Mouse (Mus musculus): ENCODE measurements around the gene Mcub. TPM values are rescaled to one million over a fixed set of nuclear protein-coding genes. Genes with fewer than 3 reads are reported as not detected.

Mcub gene
- polyA plus RNA-seq, 2 experiments: 7.4 to 16.4 TPM

DNA sequence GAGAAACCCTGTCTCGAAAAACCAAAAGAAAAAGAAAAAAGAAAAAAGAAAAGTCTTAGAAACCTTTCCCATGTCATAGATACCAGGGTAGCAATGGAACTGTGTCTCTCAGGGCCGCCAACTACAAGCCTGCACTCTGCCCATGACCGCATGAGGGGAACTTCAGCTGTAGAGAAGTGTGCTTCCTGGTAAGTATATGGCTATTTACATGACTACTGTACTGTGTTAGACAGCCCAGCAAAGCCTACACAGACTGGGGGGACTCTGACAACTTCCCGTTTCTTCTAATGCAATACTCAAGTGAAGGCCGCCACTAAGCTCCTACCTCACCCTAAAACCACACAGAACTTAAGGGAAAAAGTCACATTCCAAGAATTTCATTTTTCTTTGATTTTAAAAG, 14.8 kb upstream of the Mcub start:
- Histone ChIP-seq H3K9me3 (ENCODE audit: control insufficient read depth, low read length) (no peaks in the 10 kb centered on the region), H3K27me3 (ENCODE audit: control insufficient read depth, insufficient read depth, low read length) (no peaks in the 10 kb centered on the region), H3K36me3 (replicated peaks; ENCODE audit: control insufficient read depth, insufficient read depth, low read depth) (peaks cover 23% of the 10 kb centered on the region), H3K27ac (no peak overlapping the region), H3K4me2 (ENCODE audit: low read depth) (no peak overlapping the region), H3K9ac (replicated peaks) (no peak overlapping the region), H3K4me1 (replicated peaks; ENCODE audit: control insufficient read depth in 2 of 2, insufficient read depth in 2 of 2, low read length in 1 of 2) (no peaks in the 10 kb centered on the region), H3K4me3 (ENCODE audit: insufficient read depth in 1 of 2, low read depth in 2 of 2, low read length in 2 of 2) (no peak overlapping the region)
- TF ChIP-seq CTCF (IDR thresholded peaks at IDR 0.05; ENCODE audit: low read depth) (no peak), EP300 (IDR thresholded peaks at IDR 0.05; ENCODE audit: low read depth) (no peak)
- DNase-seq (ENCODE audit: low read depth in 3 of 3, low spot score in 3 of 3): no peak
- no peak for ATAC-seq (ENCODE audit: insufficient read depth)
- WGBS (ENCODE audit: insufficient replicate concordance): 79% methylated on average over 5 of the region's 5 CpGs

DNA sequence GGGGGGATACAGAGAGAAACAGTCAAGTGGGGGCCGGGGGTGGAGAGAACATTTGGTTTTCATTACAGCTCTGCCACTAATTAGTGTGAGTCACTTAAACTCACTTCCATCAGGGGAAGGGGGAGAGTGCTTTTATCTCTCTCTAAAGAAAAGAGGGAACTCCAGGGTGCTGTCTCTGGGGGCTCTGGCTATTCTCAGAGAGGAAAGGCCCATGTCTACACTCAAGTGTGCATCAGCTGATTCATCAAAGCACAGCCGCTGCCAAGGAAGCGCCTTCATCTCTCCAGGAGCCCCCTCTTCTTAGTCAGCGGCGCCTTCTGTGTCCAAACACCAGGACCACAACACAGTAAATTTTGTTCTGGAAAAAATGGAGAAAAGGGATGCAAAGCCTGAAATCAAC, 12.3 kb upstream of the Mcub start:
- no peak for TF ChIP-seq EP300 (IDR thresholded peaks at IDR 0.05; ENCODE audit: low read depth)
- no peak for TF ChIP-seq CTCF (IDR thresholded peaks at IDR 0.05; ENCODE audit: low read depth)
- WGBS (ENCODE audit: insufficient replicate concordance): 81% methylated on average over 5 of the region's 5 CpGs
- no peak overlapping the region for H3K9ac ChIP-seq (replicated peaks)
- H3K36me3 ChIP-seq (replicated peaks; ENCODE audit: control insufficient read depth, insufficient read depth, low read depth): peaks cover 10% of the 10 kb centered on the region
- no peak overlapping the region for H3K27ac ChIP-seq
- no peaks in the 10 kb centered on the region for H3K27me3 ChIP-seq (ENCODE audit: control insufficient read depth, insufficient read depth, low read length)
- H3K9me3 ChIP-seq (ENCODE audit: control insufficient read depth, low read length): no peaks in the 10 kb centered on the region
- no peak overlapping the region for H3K4me3 ChIP-seq (ENCODE audit: insufficient read depth in 1 of 2, low read depth in 2 of 2, low read length in 2 of 2)
- no peaks in the 10 kb centered on the region for H3K4me1 ChIP-seq (replicated peaks; ENCODE audit: control insufficient read depth in 2 of 2, insufficient read depth in 2 of 2, low read length in 1 of 2)
- H3K4me2 ChIP-seq (ENCODE audit: low read depth): no peak overlapping the region
- DNase-seq (ENCODE audit: low read depth in 3 of 3, low spot score in 3 of 3): no peak
- no peak for ATAC-seq (ENCODE audit: insufficient read depth)

DNA sequence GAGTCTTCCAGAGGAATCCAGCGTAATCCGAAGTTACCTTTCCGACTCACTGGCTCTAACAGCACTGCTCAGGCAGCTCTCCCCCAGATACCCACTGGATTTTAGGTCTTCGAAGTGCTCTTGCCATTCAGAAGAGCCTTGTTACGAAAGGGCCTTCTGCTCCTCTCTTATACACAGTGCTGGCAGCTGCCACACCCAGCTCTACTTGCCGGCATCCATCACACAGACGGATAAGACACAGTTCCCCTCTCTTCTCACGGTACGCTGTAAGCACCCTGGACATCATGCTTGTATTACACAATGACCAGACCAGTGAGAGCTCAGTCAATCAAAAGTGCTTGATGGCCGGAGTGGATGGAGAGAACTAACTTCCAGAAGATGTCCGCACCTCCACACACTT, 11.8 kb upstream of the Mcub start:
- TF ChIP-seq EP300 (IDR thresholded peaks at IDR 0.05; ENCODE audit: low read depth) (no peak), CTCF (IDR thresholded peaks at IDR 0.05; ENCODE audit: low read depth) (no peak)
- DNase-seq (ENCODE audit: low read depth in 3 of 3, low spot score in 3 of 3) (no peak), ATAC-seq (ENCODE audit: insufficient read depth) (no peak)
- H3K27me3 ChIP-seq (ENCODE audit: control insufficient read depth, insufficient read depth, low read length): no peaks in the 10 kb centered on the region
- no peak overlapping the region for H3K4me2 ChIP-seq (ENCODE audit: low read depth)
- H3K36me3 ChIP-seq (replicated peaks; ENCODE audit: control insufficient read depth, insufficient read depth, low read depth): peaks cover 7% of the 10 kb centered on the region
- no peak overlapping the region for H3K4me3 ChIP-seq (ENCODE audit: insufficient read depth in 1 of 2, low read depth in 2 of 2, low read length in 2 of 2)
- 76% methylated on average over 11 of the region's 11 CpGs for WGBS (ENCODE audit: insufficient replicate concordance)
- no peaks in the 10 kb centered on the region for H3K9me3 ChIP-seq (ENCODE audit: control insufficient read depth, low read length)
- H3K9ac ChIP-seq (replicated peaks): no peak overlapping the region
- H3K4me1 ChIP-seq (replicated peaks; ENCODE audit: control insufficient read depth in 2 of 2, insufficient read depth in 2 of 2, low read length in 1 of 2): no peaks in the 10 kb centered on the region
- H3K27ac ChIP-seq: no peak overlapping the region

DNA sequence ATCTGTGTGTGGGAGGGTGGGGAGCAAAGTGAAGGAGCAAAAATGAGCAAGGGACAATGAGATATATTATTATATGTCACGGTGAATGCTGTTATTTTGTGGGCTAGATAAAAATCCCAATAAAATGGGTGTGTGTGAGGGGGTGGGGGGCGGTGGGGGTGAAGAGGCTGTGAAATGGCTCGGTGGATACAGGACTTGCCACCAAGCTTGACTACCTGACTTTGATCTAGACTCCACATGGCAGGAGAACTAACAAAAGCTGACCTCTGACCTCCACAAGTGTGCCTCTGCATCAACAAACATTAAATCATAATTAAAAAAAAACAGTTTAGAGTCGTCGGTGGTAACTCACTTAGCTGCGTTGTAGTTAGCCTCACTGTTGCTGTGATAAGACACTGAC, 9.5 kb upstream of the Mcub start:
- H3K4me2 ChIP-seq (ENCODE audit: low read depth): no peak overlapping the region
- H3K27me3 ChIP-seq (ENCODE audit: control insufficient read depth, insufficient read depth, low read length): no peaks in the 10 kb centered on the region
- H3K9me3 ChIP-seq (ENCODE audit: control insufficient read depth, low read length): no peaks in the 10 kb centered on the region
- peaks cover 7% of the 10 kb centered on the region for H3K36me3 ChIP-seq (replicated peaks; ENCODE audit: control insufficient read depth, insufficient read depth, low read depth)
- no peak for TF ChIP-seq EP300 (IDR thresholded peaks at IDR 0.05; ENCODE audit: low read depth)
- no peak for TF ChIP-seq CTCF (IDR thresholded peaks at IDR 0.05; ENCODE audit: low read depth)
- no peak for DNase-seq (ENCODE audit: low read depth in 3 of 3, low spot score in 3 of 3)
- H3K4me1 ChIP-seq (replicated peaks; ENCODE audit: control insufficient read depth in 2 of 2, insufficient read depth in 2 of 2, low read length in 1 of 2): no peaks in the 10 kb centered on the region
- H3K9ac ChIP-seq (replicated peaks): no peak overlapping the region
- ATAC-seq (ENCODE audit: insufficient read depth): no peak
- H3K4me3 ChIP-seq (ENCODE audit: insufficient read depth in 1 of 2, low read depth in 2 of 2, low read length in 2 of 2): no peak overlapping the region
- WGBS (ENCODE audit: insufficient replicate concordance): 37% methylated on average over 6 of the region's 6 CpGs
- H3K27ac ChIP-seq: no peak overlapping the region

DNA sequence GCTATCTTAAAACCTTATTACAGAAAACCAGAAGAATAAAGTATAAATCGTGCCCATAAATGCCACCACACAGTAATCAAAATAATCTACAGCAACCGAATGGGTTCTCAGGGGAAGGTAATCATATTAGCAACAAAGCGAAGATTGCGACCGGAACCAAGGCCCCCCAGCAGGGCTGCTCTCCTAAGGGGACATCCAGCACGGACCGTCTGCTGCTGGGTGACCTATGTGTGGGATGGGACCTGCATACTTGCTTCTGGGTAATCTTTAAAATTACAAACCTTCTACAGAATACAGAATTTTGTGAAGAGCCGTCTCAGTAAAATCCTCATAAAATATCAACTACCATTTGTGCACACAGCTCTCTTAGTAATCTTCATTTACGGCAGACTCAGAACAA, 8.7 kb upstream of the Mcub start:
- TF ChIP-seq EP300 (IDR thresholded peaks at IDR 0.05; ENCODE audit: low read depth) (no peak), CTCF (IDR thresholded peaks at IDR 0.05; ENCODE audit: low read depth) (no peak)
- H3K4me2 ChIP-seq (ENCODE audit: low read depth): no peak overlapping the region
- H3K9me3 ChIP-seq (ENCODE audit: control insufficient read depth, low read length): no peaks in the 10 kb centered on the region
- no peaks in the 10 kb centered on the region for H3K4me1 ChIP-seq (replicated peaks; ENCODE audit: control insufficient read depth in 2 of 2, insufficient read depth in 2 of 2, low read length in 1 of 2)
- peaks cover 3% of the 10 kb centered on the region for H3K36me3 ChIP-seq (replicated peaks; ENCODE audit: control insufficient read depth, insufficient read depth, low read depth)
- H3K9ac ChIP-seq (replicated peaks): no peak overlapping the region
- 77% methylated on average over 9 of the region's 9 CpGs for WGBS (ENCODE audit: insufficient replicate concordance)
- no peak overlapping the region for H3K27ac ChIP-seq
- no peaks in the 10 kb centered on the region for H3K27me3 ChIP-seq (ENCODE audit: control insufficient read depth, insufficient read depth, low read length)
- H3K4me3 ChIP-seq (ENCODE audit: insufficient read depth in 1 of 2, low read depth in 2 of 2, low read length in 2 of 2): no peak overlapping the region
- no peak for DNase-seq (ENCODE audit: low read depth in 3 of 3, low spot score in 3 of 3)
- ATAC-seq (ENCODE audit: insufficient read depth): no peak
